Mouse (Mus musculus): ENCODE data around the gene Btbd1. TPM values are rescaled to one million over a fixed set of nuclear protein-coding genes. Genes with fewer than 3 reads are reported as not detected.

Gene Btbd1
- polyA plus RNA-seq, 1 experiment from 2014 or later, result 100 TPM

Other genes starting within 250 kb of the Btbd1 start
- gene Homer2, start 121.9 kb downstream of the Btbd1 start, polyA plus RNA-seq (2014; fragmentation: Nextera tagmentation; extraction: Ambion mirVana), result 18.1 and 18.4 TPM in 2 replicates
- gene Ramac, start 66.5 kb downstream of the Btbd1 start, polyA plus RNA-seq (2014; fragmentation: Nextera tagmentation; extraction: Ambion mirVana), result 107 and 109 TPM in 2 replicates
- 46.4 and 46.7 TPM in 2 replicates for gene 3110040N11Rik, start 40.0 kb downstream of the Btbd1 start, polyA plus RNA-seq (2014; fragmentation: Nextera tagmentation; extraction: Ambion mirVana)
- gene Gm10160, start 26.4 kb upstream of the Btbd1 start, polyA plus RNA-seq (2014; fragmentation: Nextera tagmentation; extraction: Ambion mirVana), result not detected in 2 replicates
- 13.9 and 16.8 TPM in 2 replicates for gene Tm6sf1, start 29.6 kb upstream of the Btbd1 start, polyA plus RNA-seq (2014; fragmentation: Nextera tagmentation; extraction: Ambion mirVana)
- 37.5 and 40.3 TPM in 2 replicates for gene Hdgfl3, start 105.0 kb upstream of the Btbd1 start, polyA plus RNA-seq (2014; fragmentation: Nextera tagmentation; extraction: Ambion mirVana)
- gene Bnc1, start 162.9 kb upstream of the Btbd1 start, polyA plus RNA-seq (2014; fragmentation: Nextera tagmentation; extraction: Ambion mirVana), result 3.3 and 4.6 TPM in 2 replicates

All from neural tube, embryonic 11.5 days (tissue).